Comparison of ENCODE assay signal across 8 mouse cellular contexts in genomic region chr10:39171603-39172539, GRCm38 (mm10). TPM values are rescaled to one million over a fixed set of nuclear protein-coding genes. Genes with fewer than 3 reads are reported as not detected.
A peak's percentile ranks its signal among the peaks of the same experiment; 100 is the strongest.
DNase-seq lines count a peak whose midpoint lies in the region; ATAC-seq lines count a peak whose summit lies in the region.

No protein-coding gene starts in this region.

- no peaks in the 10 kb centered on the region for H3K79me2 ChIP-seq in macrophage (ENCODE audit: inconsistent target)

- ATAC-seq in hindbrain, embryonic 16.5 days, result peak; percentile 73

- H3K4me2 ChIP-seq in hindbrain, embryonic 16.5 days (ENCODE audit: low read length), result peak overlapping the region; percentile 82

- 6% methylated on average over 26 of the region's 26 CpGs for WGBS in hindbrain, embryonic 16.5 days
- WGBS in macrophage (ENCODE audit: missing documents), result 23% methylated on average over 25 of the region's 26 CpGs

- H3K36me3 ChIP-seq in hindbrain, embryonic 16.5 days (ENCODE audit: control insufficient read depth, insufficient read depth, low read length), result no peaks in the 10 kb centered on the region
- H3K36me3 ChIP-seq in macrophage (ENCODE audit: inconsistent target), result no peaks in the 10 kb centered on the region

- H3K27ac ChIP-seq in hindbrain, embryonic 16.5 days (ENCODE audit: low read depth, low read length), result peak overlapping the region; percentile 98
- H3K27ac ChIP-seq in macrophage, result peak overlapping the region; percentile 65

- H3K27me3 ChIP-seq in hindbrain, embryonic 16.5 days (replicated peaks; ENCODE audit: control insufficient read depth, insufficient read depth, low read length), result no peaks in the 10 kb centered on the region

- peak overlapping the region; percentile 47 for H3K4me3 ChIP-seq in hindbrain, embryonic 16.5 days (ENCODE audit: low read length)
- peak overlapping the region; percentile 43 for H3K4me3 ChIP-seq in macrophage (ENCODE audit: inconsistent target)

- H3K4me1 ChIP-seq in hindbrain, embryonic 16.5 days (ENCODE audit: control insufficient read depth, insufficient read depth, low read depth, low read length), result peaks cover 21% of the 10 kb centered on the region

- no peaks in the 10 kb centered on the region for H3K9me3 ChIP-seq in hindbrain, embryonic 16.5 days (ENCODE audit: control insufficient read depth, low read length)

- peak overlapping the region; percentile 72 for H3K9ac ChIP-seq in hindbrain, embryonic 16.5 days (ENCODE audit: low read depth, low read length)

- peak; percentile 46 for DNase-seq in WW6 (ENCODE audit: low read depth, low spot score)
- peak; percentile 73 to 94 for DNase-seq in cerebellum, postnatal 4 days (ENCODE audit: low spot score in 2 of 2)
- peak; percentile 90 for DNase-seq in gastrocnemius, adult 18-20 months (ENCODE audit: low spot score)
- peak; percentile 88 for DNase-seq in left cerebral cortex, adult 18-20 months (ENCODE audit: low spot score in 2 of 2)
- DNase-seq in right cerebral cortex, adult 18-20 months, result peak; percentile 91
- DNase-seq in urinary bladder, postnatal 10 days (ENCODE audit: low spot score), result peak; percentile 30

RNA-seq across cellular contexts. Expression of gene Ccn6, which starts 8.3 kb away (rescaled TPM):
- total RNA-seq in gastrocnemius, adult 18-20 months (2021), result not detected
- 0.61 and 0.69 TPM in 2 replicates for polyA plus RNA-seq in hindbrain, embryonic 16.5 days (2015; fragmentation: Nextera tagmentation; extraction: Ambion mirVana)
- under 1 TPM; 0.23 to 0.60 TPM for total RNA-seq in left cerebral cortex, adult 18-20 months (2021)
- not detected for total RNA-seq in macrophage (2018; cell fraction: chromatin; rRNA removed)
- total RNA-seq in macrophage (2018; cell fraction: cytosol; rRNA removed), result not detected
- total RNA-seq in macrophage (2018; cell fraction: nucleus; rRNA removed), result not detected
- polyA plus RNA-seq in macrophage (2018), result not detected in 3 replicates

RNA-seq across cellular contexts. Expression of gene Tube1, which starts 38.1 kb away (rescaled TPM):
- total RNA-seq in gastrocnemius, adult 18-20 months (2021), result under 1 TPM; 0.64 to 0.81 TPM
- polyA plus RNA-seq in hindbrain, embryonic 16.5 days (2015; fragmentation: Nextera tagmentation; extraction: Ambion mirVana), result 6.8 and 7.2 TPM in 2 replicates
- 1 to 10 TPM; 2.5 to 3.0 TPM for total RNA-seq in left cerebral cortex, adult 18-20 months (2021)
- total RNA-seq in macrophage (2018; cell fraction: chromatin; rRNA removed), result 10 to 100 TPM in 4 of 26 experiments, 1 to 10 TPM in 22; 1.1 to 15.4 (median 5.7) TPM
- total RNA-seq in macrophage (2018; cell fraction: cytosol; rRNA removed), result 1 to 10 TPM in 12 of 26 experiments, under 1 TPM in 14; 0.38 to 1.9 (median 0.96) TPM
- total RNA-seq in macrophage (2018; cell fraction: nucleus; rRNA removed), result 10 to 100 TPM in 1 of 26 experiments, 1 to 10 TPM in 25; 1.0 to 18.4 (median 3.2) TPM
- polyA plus RNA-seq in macrophage (2018), result 0.69 to 2.1 TPM (median 0.73 TPM) in 3 replicates

RNA-seq across cellular contexts. Expression of gene Fam229b, which starts 38.2 kb away (rescaled TPM):
- 1 to 10 TPM; 2.9 to 3.9 TPM for total RNA-seq in gastrocnemius, adult 18-20 months (2021)
- polyA plus RNA-seq in hindbrain, embryonic 16.5 days (2015; fragmentation: Nextera tagmentation; extraction: Ambion mirVana), result 28.3 and 34.2 TPM in 2 replicates
- 10 to 100 TPM; 14.5 to 14.7 TPM for total RNA-seq in left cerebral cortex, adult 18-20 months (2021)
- 1 to 10 TPM in 12 of 26 experiments, under 1 TPM in 7, not detected in 7; 0.36 to 4.5 (median 1.4) TPM for total RNA-seq in macrophage (2018; cell fraction: chromatin; rRNA removed)
- total RNA-seq in macrophage (2018; cell fraction: cytosol; rRNA removed), result 1 to 10 TPM; 1.6 to 2.9 (median 2.1) TPM
- 1 to 10 TPM in 15 of 26 experiments, under 1 TPM in 6, not detected in 5; 0.35 to 2.8 (median 1.4) TPM for total RNA-seq in macrophage (2018; cell fraction: nucleus; rRNA removed)
- 0.85 to 3.3 TPM (median 1.4 TPM) in 3 replicates for polyA plus RNA-seq in macrophage (2018)

Comparison
In these comparisons a context has a peak if more than half of its experiments do, and no peak if none do; other contexts are left out.
1. Peak in every context shown above with its lines: DNase-seq, ATAC-seq, H3K4me3 ChIP-seq and H3K27ac ChIP-seq.
2. DNase-seq: peak in every context shown above with its lines; median percentile 91 in right cerebral cortex, adult 18-20 months; 90 in gastrocnemius, adult 18-20 months; 88 in left cerebral cortex, adult 18-20 months; 84 in cerebellum, postnatal 4 days; 46 in WW6; 30 in urinary bladder, postnatal 10 days.